Mouse (Mus musculus) forebrain, embryonic 12.5 days (tissue): ENCODE measurements around the gene Dcp1b. TPM values are rescaled to one million over a fixed set of nuclear protein-coding genes. Genes with fewer than 3 reads are reported as not detected.

ENCODE experiments used
- ATAC-seq: fragments of 200-750 bp; cut with Nextera tagmentation; 2 replicates; pipeline ENCODE4 v1.8.0; 2017; ENCODE audit warnings: moderate TSS enrichment; ENCODE audit not compliant: low FRiP score
- H3K27ac ChIP-seq: fragments of 300-500 bp; sonication (generic); 2 replicates; pipeline ENCODE4 v1.5.1; 2016; ENCODE audit warnings: mild to moderate bottlenecking
- H3K27me3 ChIP-seq: fragments of 300-500 bp; sonication (generic); 2 replicates; pipeline ENCODE4 v1.6.1; 2016; ENCODE audit warnings: mild to moderate bottlenecking
- H3K36me3 ChIP-seq: fragments of 300-500 bp; sonication (generic); replicated peaks from 2 replicates; pipeline ENCODE4 v1.6.1; 2016; ENCODE audit warnings: mild to moderate bottlenecking
- H3K4me1 ChIP-seq: fragments of 300-500 bp; sonication (generic); 2 replicates; pipeline ENCODE4 v1.6.1; 2016
- H3K4me2 ChIP-seq: fragments of 300-500 bp; sonication (generic); 2 replicates; pipeline ENCODE4 v1.6.1; 2016; ENCODE audit warnings: mild to moderate bottlenecking, moderate library complexity
- H3K4me3 ChIP-seq: fragments of 300-500 bp; sonication (generic); replicated peaks from 2 replicates; pipeline ENCODE4 v1.5.1; 2016; ENCODE audit warnings: mild to moderate bottlenecking
- H3K9ac ChIP-seq: fragments of 300-500 bp; sonication (generic); 2 replicates; pipeline ENCODE4 v1.6.1; 2016; ENCODE audit warnings: mild to moderate bottlenecking
- H3K9me3 ChIP-seq: fragments of 300-500 bp; sonication (generic); 2 replicates; pipeline ENCODE4 v1.6.1; 2016
- WGBS: fragments of 180-500 bp; shearing (Covaris S2); methylation state at CpG from one replicate; pipeline ENCODE4 v1.1.7; 2016; 5-methylcytosine and 5-hydroxymethylcytosine counted together
- polyA plus RNA-seq: library from polyadenylated mRNA; unstranded; fragments of >200 nt; fragmentation: Nextera tagmentation; extraction: Ambion mirVana; gene quantifications from 2 replicates; pipeline ENCODE4 v1.2.1, GENCODE M21; 2016

Dcp1b gene
- polyA plus RNA-seq, 1 experiment from 2014 or later = 13.6 TPM

- Histone ChIP-seq H3K36me3 (peaks cover 54% of the 10 kb centered on the region), H3K9ac (no peak overlapping the region), H3K27ac (0 out of 2 replicates have a peak overlapping the region, but pooled peaks have one; percentile 5), H3K27me3 (no peaks in the 10 kb centered on the region), H3K4me1 (peaks cover 10% of the 10 kb centered on the region; the same call in 1 of the 2 replicates), H3K4me3 (no peak overlapping the region), H3K4me2 (no peak overlapping the region), H3K9me3 (no peaks in the 10 kb centered on the region)
- 75% methylated on average over 15 of the region's 15 CpGs for WGBS
- no peak for ATAC-seq
These were observed 44.3 kb downstream of the Dcp1b start for GRCm38 (mm10) chr6:119219237-119219870.

GRCm38 (mm10) chr6:119220297-119220696 is 45.2 kb downstream of the Dcp1b start:
- H3K9me3 ChIP-seq = no peaks in the 10 kb centered on the region
- no peak overlapping the region for H3K4me3 ChIP-seq
- H3K4me2 ChIP-seq = no peak overlapping the region
- no peak overlapping the region for H3K27ac ChIP-seq
- peak; percentile 63 for ATAC-seq
- H3K9ac ChIP-seq = no peak overlapping the region
- 55% methylated on average over 10 of the region's 10 CpGs for WGBS
- H3K36me3 ChIP-seq = peaks cover 44% of the 10 kb centered on the region
- H3K4me1 ChIP-seq = peaks cover 19% of the 10 kb centered on the region; the same call in 1 of the 2 replicates
- no peaks in the 10 kb centered on the region for H3K27me3 ChIP-seq

DNA sequence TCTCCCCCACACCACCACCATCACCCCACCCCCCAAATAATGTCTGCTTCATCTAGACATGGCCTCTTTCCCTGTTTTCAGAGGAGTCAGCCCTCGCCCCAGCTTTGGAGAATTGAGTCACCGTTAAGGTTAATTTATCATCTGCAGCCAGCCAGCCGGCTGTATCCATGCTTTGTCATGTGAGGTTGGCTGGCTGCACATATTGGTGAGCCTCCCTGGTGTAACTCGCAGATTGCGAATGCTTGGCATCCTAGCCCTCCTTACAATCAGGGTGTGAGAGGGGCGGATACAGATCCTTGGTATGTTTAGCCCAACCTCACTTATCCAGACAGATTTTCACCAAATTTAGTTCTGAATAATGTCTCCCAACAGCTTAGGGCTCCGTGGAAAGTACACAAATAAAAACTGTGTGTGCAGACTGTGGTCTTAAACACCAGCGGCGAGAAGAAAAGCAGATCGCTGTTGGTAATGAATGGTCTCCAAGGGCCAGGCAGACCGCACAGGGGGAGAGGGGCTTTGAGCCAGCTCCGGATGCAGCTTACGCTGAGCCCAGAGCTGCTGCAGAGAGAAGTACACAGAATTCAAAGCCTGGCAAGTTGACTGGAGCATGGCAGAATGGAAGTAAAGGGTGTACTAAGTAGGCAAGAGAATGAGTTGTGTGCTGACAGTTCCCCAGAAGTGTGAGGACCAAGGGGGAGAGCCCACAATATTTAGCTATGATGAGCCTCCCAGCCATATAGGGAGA is 49.6 kb downstream of the Dcp1b start:
- Histone ChIP-seq H3K4me1 (peaks cover 13% of the 10 kb centered on the region; the same call in 1 of the 2 replicates), H3K27ac (peak overlapping the region; percentile 50; the same call in 1 of the 2 replicates), H3K9me3 (no peaks in the 10 kb centered on the region), H3K4me2 (no peak overlapping the region), H3K4me3 (no peak overlapping the region), H3K9ac (no peak overlapping the region), H3K27me3 (no peaks in the 10 kb centered on the region), H3K36me3 (peaks cover 16% of the 10 kb centered on the region; the same call in 1 of the 2 replicates)
- no peak for ATAC-seq
- 67% methylated on average over 13 of the region's 13 CpGs for WGBS

DNA sequence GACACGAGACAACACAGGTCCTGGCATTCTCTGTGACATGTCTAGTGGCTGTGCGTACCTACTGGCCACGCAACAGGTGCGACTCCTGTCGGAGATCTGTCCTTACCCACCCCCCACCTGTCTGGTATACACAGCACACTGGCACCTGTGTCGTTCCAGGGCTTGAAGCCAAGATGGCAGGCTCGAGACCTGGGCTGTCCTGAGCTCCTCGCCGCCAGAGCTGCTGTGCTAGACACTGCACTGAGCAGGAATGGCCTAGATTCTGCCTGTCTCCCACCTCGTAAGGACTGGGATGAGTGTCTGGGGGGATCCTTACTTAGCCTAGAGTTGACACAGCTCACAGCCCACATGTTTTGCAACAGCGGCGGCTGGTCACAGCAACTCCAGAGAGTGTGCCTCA is 50.2 kb downstream of the Dcp1b start:
- Histone ChIP-seq H3K36me3 (peaks cover 14% of the 10 kb centered on the region; the same call in 1 of the 2 replicates), H3K27me3 (no peaks in the 10 kb centered on the region), H3K4me2 (no peak overlapping the region), H3K27ac (no peak overlapping the region; the same call in 1 of the 2 replicates), H3K4me1 (peaks cover 13% of the 10 kb centered on the region; the same call in 1 of the 2 replicates), H3K9me3 (no peaks in the 10 kb centered on the region), H3K4me3 (no peak overlapping the region), H3K9ac (no peak overlapping the region)
- WGBS = 90% methylated on average over 12 of the region's 12 CpGs
- ATAC-seq = no peak

DNA sequence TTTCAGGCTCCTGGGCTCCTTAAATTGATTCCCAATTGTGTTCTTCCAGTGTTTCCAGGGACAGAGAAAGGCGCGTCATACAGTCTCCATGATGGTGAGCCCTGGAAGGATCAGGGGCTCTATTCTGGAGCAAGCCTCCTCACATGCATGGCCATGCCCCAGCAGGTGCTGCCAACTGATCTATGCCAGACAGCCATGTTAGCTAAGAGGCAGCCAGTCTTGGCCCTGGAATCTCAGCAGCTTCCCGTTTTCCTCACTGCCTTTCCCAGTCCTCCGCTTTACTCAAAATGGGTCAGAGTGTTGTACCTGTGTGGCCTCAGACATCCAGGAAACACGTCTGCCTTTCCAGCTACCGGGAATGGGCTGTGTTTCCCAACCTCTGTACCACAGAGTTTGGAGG is 50.7 kb downstream of the Dcp1b start:
- Histone ChIP-seq H3K9ac (no peak overlapping the region), H3K9me3 (no peaks in the 10 kb centered on the region), H3K4me3 (no peak overlapping the region), H3K4me1 (peaks cover 13% of the 10 kb centered on the region; the same call in 1 of the 2 replicates), H3K27me3 (no peaks in the 10 kb centered on the region), H3K27ac (no peak overlapping the region), H3K4me2 (no peak overlapping the region), H3K36me3 (peaks cover 14% of the 10 kb centered on the region; the same call in 1 of the 2 replicates)
- 86% methylated on average over 6 of the region's 6 CpGs for WGBS
- no peak for ATAC-seq

DNA sequence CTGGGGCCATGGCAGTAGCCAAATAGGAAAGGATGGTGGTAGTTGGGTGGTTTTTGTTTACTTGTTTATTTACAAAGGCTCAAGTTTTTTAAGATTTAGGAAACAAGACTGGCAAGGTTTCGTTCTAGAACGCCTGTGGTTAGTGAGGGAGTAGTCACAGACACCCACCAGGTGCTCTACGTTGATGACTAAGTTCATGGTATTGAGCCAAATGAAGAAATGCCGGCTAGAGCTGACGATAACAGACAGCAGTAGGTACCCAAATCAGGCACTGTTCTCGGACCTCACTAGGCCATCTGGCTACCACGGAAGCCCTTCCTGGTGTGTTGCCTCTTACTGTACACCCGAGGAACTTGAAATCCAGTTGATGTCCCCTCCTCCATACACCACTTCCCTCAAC is 51.9 kb downstream of the Dcp1b start:
- no peak overlapping the region for H3K9ac ChIP-seq
- H3K4me1 ChIP-seq = peaks cover 13% of the 10 kb centered on the region; the same call in 1 of the 2 replicates
- no peaks in the 10 kb centered on the region for H3K27me3 ChIP-seq
- no peak overlapping the region for H3K27ac ChIP-seq
- H3K4me2 ChIP-seq = no peak overlapping the region
- WGBS = 89% methylated on average over 8 of the region's 8 CpGs
- no peak for ATAC-seq
- no peak overlapping the region for H3K4me3 ChIP-seq
- H3K9me3 ChIP-seq = no peaks in the 10 kb centered on the region
- H3K36me3 ChIP-seq = peaks cover 5% of the 10 kb centered on the region; the same call in 1 of the 2 replicates

DNA sequence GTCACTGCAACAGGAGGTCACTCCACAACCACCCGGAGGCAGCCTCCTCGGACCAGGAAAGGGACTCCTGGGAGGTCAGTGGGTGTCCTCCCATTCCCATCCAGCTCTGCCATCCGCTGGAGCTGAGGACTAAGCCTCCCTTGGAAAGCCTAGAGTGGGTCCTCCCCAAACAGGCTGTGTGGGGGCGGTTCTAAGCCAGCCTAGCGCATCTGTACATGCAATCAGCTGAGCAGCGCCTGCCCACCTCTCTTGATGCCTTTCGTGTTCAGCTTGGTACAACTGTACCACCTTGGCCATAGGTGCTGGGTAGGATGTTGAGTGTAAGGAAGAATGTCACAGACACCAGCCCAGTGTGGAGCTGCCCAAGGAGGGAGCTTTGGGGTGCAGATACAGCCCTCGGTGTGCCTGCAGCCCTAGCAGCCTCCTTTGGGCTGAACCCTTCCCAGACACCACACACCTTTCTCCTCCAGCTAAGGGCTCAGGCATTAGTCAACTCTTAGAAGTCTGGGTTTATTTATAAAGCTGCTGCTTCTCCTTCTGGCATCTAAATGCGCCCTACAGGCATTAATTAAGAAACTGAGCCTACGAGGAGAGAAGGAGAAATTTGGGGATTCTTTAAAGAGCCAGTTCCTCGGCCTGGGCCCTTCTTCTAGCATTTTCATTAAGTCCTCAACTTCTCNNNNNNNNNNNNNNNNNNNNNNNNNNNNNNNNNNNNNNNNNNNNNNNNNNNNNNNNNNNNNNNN is 54.0 kb downstream of the Dcp1b start:
- no peak overlapping the region for H3K4me3 ChIP-seq
- no peak overlapping the region for H3K4me2 ChIP-seq
- no peak overlapping the region for H3K9ac ChIP-seq
- no peaks in the 10 kb centered on the region for H3K27me3 ChIP-seq
- H3K4me1 ChIP-seq = peaks cover 13% of the 10 kb centered on the region; the same call in 1 of the 2 replicates
- 87% methylated on average over 11 of the region's 11 CpGs for WGBS
- no peak overlapping the region for H3K27ac ChIP-seq
- no peak for ATAC-seq
- H3K36me3 ChIP-seq = no peaks in the 10 kb centered on the region
- H3K9me3 ChIP-seq = no peaks in the 10 kb centered on the region

DNA sequence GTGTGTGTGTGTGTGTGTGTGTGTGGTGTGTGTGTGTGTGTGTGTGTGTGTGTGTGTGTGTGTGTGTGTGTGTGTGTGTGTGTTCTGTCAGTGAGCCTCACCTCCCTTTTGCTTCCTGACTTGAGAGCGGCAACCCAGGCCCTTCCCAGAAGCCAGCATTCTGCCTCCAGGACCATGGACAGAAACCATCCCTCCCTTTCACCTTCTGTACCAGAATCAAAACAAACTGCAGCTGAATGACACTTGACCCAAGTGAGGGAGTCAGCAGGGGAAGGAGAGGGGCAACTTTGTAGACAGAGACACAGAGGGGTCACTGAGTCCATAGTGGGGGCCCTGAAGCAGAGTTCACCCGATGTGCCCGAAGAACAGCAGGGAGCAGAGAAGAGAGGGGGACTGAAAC is 58.0 kb downstream of the Dcp1b start:
- Histone ChIP-seq H3K9me3 (no peaks in the 10 kb centered on the region), H3K4me3 (no peak overlapping the region), H3K27ac (no peak overlapping the region), H3K4me2 (no peak overlapping the region), H3K27me3 (no peaks in the 10 kb centered on the region), H3K4me1 (peaks cover 15% of the 10 kb centered on the region), H3K36me3 (no peaks in the 10 kb centered on the region), H3K9ac (no peak overlapping the region)
- WGBS = 42% methylated on average over 3 of the region's 3 CpGs
- no peak for ATAC-seq

GRCm38 (mm10) chr6:119235441-119235840 is 60.4 kb downstream of the Dcp1b start:
- Histone ChIP-seq H3K4me2 (no peak overlapping the region), H3K9ac (no peak overlapping the region), H3K4me3 (no peak overlapping the region), H3K9me3 (no peaks in the 10 kb centered on the region), H3K4me1 (peaks cover 15% of the 10 kb centered on the region), H3K27me3 (no peaks in the 10 kb centered on the region), H3K27ac (no peak overlapping the region), H3K36me3 (no peaks in the 10 kb centered on the region)
- no peak for ATAC-seq
- 89% methylated on average over 5 of the region's 5 CpGs for WGBS

DNA sequence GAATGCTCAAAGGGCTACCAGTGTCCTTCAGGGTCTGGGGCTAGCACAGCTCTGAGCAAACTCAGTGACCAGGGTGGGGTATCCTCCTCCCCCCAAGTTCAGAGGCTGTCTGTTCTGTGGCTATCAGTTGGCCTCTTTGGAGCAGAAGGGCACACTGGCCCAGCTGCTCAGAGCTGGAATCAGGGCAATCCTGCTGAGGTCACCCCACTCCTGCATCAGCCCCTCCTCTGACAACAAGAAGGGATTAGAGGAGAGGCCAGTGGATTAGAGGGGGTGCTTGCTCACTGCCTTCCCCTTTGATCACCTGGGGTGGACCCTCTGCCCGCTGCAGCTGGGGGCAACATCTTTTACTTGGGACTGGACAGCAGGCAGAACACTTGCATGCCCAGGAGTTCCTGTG is 61.2 kb downstream of the Dcp1b start, which contains the start of gene Cacna2d4:
Cacna2d4 (plus strand) TSS at position 286 of the 400 bp plus-strand sequence.
- H3K4me3 ChIP-seq = no peak within 1 kb of the TSS
- no peaks in the 10 kb centered on the region for H3K36me3 ChIP-seq

GRCm38 (mm10) chr6:119237427-119237989 is 62.5 kb downstream of the Dcp1b start:
- H3K4me2 ChIP-seq = no peak overlapping the region
- no peaks in the 10 kb centered on the region for H3K27me3 ChIP-seq
- no peak overlapping the region for H3K4me3 ChIP-seq
- 57% methylated on average over 8 of the region's 8 CpGs for WGBS
- H3K9ac ChIP-seq = no peak overlapping the region
- peak; percentile 44; the same call in 1 of the 2 replicates for ATAC-seq
- no peaks in the 10 kb centered on the region for H3K36me3 ChIP-seq
- H3K9me3 ChIP-seq = no peaks in the 10 kb centered on the region
- peak overlapping the region; percentile 25; the same call in 1 of the 2 replicates for H3K27ac ChIP-seq
- H3K4me1 ChIP-seq = peaks cover 20% of the 10 kb centered on the region

More for the DNA sequence above, 61.2 kb downstream of the Dcp1b start, which contains the start of gene Cacna2d4:
- no peak for ATAC-seq
- H3K9me3 ChIP-seq = no peaks in the 10 kb centered on the region
- H3K27ac ChIP-seq = no peak within 1 kb of the TSS
- no peak within 1 kb of the TSS for H3K4me2 ChIP-seq
- WGBS = 60% methylated on average over 1 of the region's 1 CpGs
- peaks cover 19% of the 10 kb centered on the region for H3K4me1 ChIP-seq
- no peaks in the 10 kb centered on the region for H3K27me3 ChIP-seq
- no peak within 1 kb of the TSS for H3K9ac ChIP-seq
